9 mouse cellular contexts compared by ENCODE assay signal in the genomic region with DNA sequence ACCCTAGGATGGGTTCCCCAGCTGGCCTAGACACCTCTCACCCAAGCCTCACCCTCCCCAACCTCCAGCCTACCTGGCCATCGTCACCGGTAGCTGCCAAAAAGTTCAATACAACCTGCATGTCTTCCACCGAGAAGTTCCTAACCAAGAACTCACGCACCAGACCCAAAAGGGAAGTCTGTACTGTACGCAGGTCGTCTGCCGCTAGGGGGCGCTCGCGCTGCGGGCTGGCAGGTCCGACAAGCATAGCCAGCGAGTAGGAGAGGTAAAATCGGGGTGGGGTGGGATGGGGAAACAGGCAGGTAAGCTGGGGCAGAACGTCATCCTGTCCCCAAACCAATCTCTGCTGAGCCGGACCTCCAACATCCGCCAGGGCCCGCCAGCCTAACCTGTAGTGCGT. TPM values are rescaled to one million over a fixed set of nuclear protein-coding genes. Genes with fewer than 3 reads are reported as not detected.
DNase-seq lines count a peak whose midpoint lies in the region; ATAC-seq and TF ChIP-seq lines count a peak whose summit lies in the region.
"Had no signal": no experiment of that assay in that cellular context is flagged by ENCODE, and none has a peak within 500 bp of the region (broad histone marks: within the 10 kb centered on the region; RNA-seq: fewer than 3 reads in every experiment).

No protein-coding gene starts in this region.

- peak; percentile 98 for TF ChIP-seq CTCF in stomach, postnatal 0 days (IDR thresholded peaks at IDR 0.05; ENCODE audit: low read depth)

- H3K4me1 ChIP-seq in neural tube, embryonic 15.5 days, result peaks cover 10% of the 10 kb centered on the region
- no peaks in the 10 kb centered on the region for H3K4me1 ChIP-seq in intestine, embryonic 14.5 days (replicated peaks; ENCODE audit: control insufficient read depth, insufficient read depth, low read length)
- peaks cover 21% of the 10 kb centered on the region for H3K4me1 ChIP-seq in limb, embryonic 12.5 days (replicated peaks)
- peaks cover 3% of the 10 kb centered on the region; the same call in 1 of the 2 replicates for H3K4me1 ChIP-seq in neural tube, embryonic 11.5 days (ENCODE audit: control insufficient read depth, insufficient read depth, low read length)
- no peaks in the 10 kb centered on the region for H3K4me1 ChIP-seq in stomach, postnatal 0 days (replicated peaks; ENCODE audit: control insufficient read depth, insufficient read depth)

- DNase-seq in neural tube, embryonic 10.5 days (ENCODE audit: extremely low spot score, low spot score), result peak; percentile 95
- peak; percentile 94 to 98 for DNase-seq in cerebellum, postnatal 14 days
- peak; percentile 86 to 87 for DNase-seq in frontal cortex, postnatal 25 days (ENCODE audit: low spot score in 2 of 2)
- DNase-seq in intestine, embryonic 14.5 days (ENCODE audit: low spot score), result peak; percentile 96
- DNase-seq in neural tube, embryonic 11.5 days (ENCODE audit: low spot score), result peak; percentile 88
- DNase-seq in stomach, postnatal 0 days (ENCODE audit: low spot score), result peak; percentile 92

- H3K9me3 ChIP-seq in neural tube, embryonic 15.5 days (replicated peaks), result no peaks in the 10 kb centered on the region
- H3K9me3 ChIP-seq in intestine, embryonic 14.5 days (ENCODE audit: control insufficient read depth, low read length), result no peaks in the 10 kb centered on the region
- no peaks in the 10 kb centered on the region for H3K9me3 ChIP-seq in limb, embryonic 12.5 days
- H3K9me3 ChIP-seq in neural tube, embryonic 11.5 days (ENCODE audit: control insufficient read depth, low read length), result no peaks in the 10 kb centered on the region
- no peaks in the 10 kb centered on the region for H3K9me3 ChIP-seq in stomach, postnatal 0 days (ENCODE audit: control insufficient read depth, low read length)
- H3K9me3 ChIP-seq: embryonic facial prominence, embryonic 15.5 days had no signal

- no peak overlapping the region for H3K4me2 ChIP-seq in neural tube, embryonic 15.5 days
- H3K4me2 ChIP-seq in intestine, embryonic 14.5 days (ENCODE audit: low read length), result no peak overlapping the region
- peak overlapping the region; percentile 6; the same call in 1 of the 2 replicates for H3K4me2 ChIP-seq in limb, embryonic 12.5 days
- no peak overlapping the region for H3K4me2 ChIP-seq in neural tube, embryonic 11.5 days (ENCODE audit: low read depth)
- H3K4me2 ChIP-seq in stomach, postnatal 0 days (replicated peaks; ENCODE audit: low read depth), result no peak overlapping the region
- H3K4me2 ChIP-seq: embryonic facial prominence, embryonic 15.5 days had no signal

- H3K4me3 ChIP-seq in neural tube, embryonic 15.5 days (replicated peaks), result no peak overlapping the region
- no peak overlapping the region for H3K4me3 ChIP-seq in intestine, embryonic 14.5 days (ENCODE audit: low read depth, low read length)
- H3K4me3 ChIP-seq in limb, embryonic 12.5 days (replicated peaks), result no peak overlapping the region
- no peak overlapping the region for H3K4me3 ChIP-seq in neural tube, embryonic 11.5 days (ENCODE audit: low read depth, low read length)
- no peak overlapping the region for H3K4me3 ChIP-seq in stomach, postnatal 0 days (ENCODE audit: low read depth, low read length)
- H3K4me3 ChIP-seq: embryonic facial prominence, embryonic 15.5 days had no signal

- TF ChIP-seq EP300 in stomach, postnatal 0 days (optimal IDR thresholded peaks at IDR 0.05), result no peak

- no peak overlapping the region for H3K9ac ChIP-seq in neural tube, embryonic 15.5 days (replicated peaks)
- no peak overlapping the region for H3K9ac ChIP-seq in intestine, embryonic 14.5 days (ENCODE audit: low read length)
- no peak overlapping the region; the same call in 1 of the 2 replicates for H3K9ac ChIP-seq in limb, embryonic 12.5 days (replicated peaks)
- no peak overlapping the region for H3K9ac ChIP-seq in neural tube, embryonic 11.5 days (ENCODE audit: low read length)
- H3K9ac ChIP-seq in stomach, postnatal 0 days (ENCODE audit: low read length), result no peak overlapping the region
- H3K9ac ChIP-seq: embryonic facial prominence, embryonic 15.5 days had no signal

- peaks cover 12% of the 10 kb centered on the region; the same call in 1 of the 2 replicates for H3K36me3 ChIP-seq in neural tube, embryonic 15.5 days
- 0 out of 2 replicates have a peak, but pooled peaks cover 9% of the 10 kb centered on the region for H3K36me3 ChIP-seq in intestine, embryonic 14.5 days (ENCODE audit: control insufficient read depth, insufficient read depth, low read length)
- H3K36me3 ChIP-seq in limb, embryonic 12.5 days, result no peaks in the 10 kb centered on the region
- H3K36me3 ChIP-seq in neural tube, embryonic 11.5 days (ENCODE audit: control insufficient read depth, insufficient read depth, low read length), result no peaks in the 10 kb centered on the region
- H3K36me3 ChIP-seq in stomach, postnatal 0 days (ENCODE audit: control insufficient read depth, insufficient read depth, low read length), result peaks cover 8% of the 10 kb centered on the region

- no peak overlapping the region for H3K27ac ChIP-seq in neural tube, embryonic 15.5 days (replicated peaks)
- H3K27ac ChIP-seq in intestine, embryonic 14.5 days (ENCODE audit: low read depth), result no peak overlapping the region
- no peak overlapping the region for H3K27ac ChIP-seq in limb, embryonic 12.5 days
- no peak overlapping the region for H3K27ac ChIP-seq in neural tube, embryonic 11.5 days (ENCODE audit: low read depth, low read length)
- no peak overlapping the region for H3K27ac ChIP-seq in stomach, postnatal 0 days (replicated peaks)
- H3K27ac ChIP-seq: embryonic facial prominence, embryonic 15.5 days had no signal

- peaks cover 6% of the 10 kb centered on the region for H3K27me3 ChIP-seq in neural tube, embryonic 15.5 days (replicated peaks)
- peaks cover 20% of the 10 kb centered on the region for H3K27me3 ChIP-seq in intestine, embryonic 14.5 days (replicated peaks; ENCODE audit: control insufficient read depth, insufficient read depth, low read length)
- H3K27me3 ChIP-seq in limb, embryonic 12.5 days, result peaks cover 60% of the 10 kb centered on the region
- peaks cover 6% of the 10 kb centered on the region for H3K27me3 ChIP-seq in neural tube, embryonic 11.5 days (ENCODE audit: control insufficient read depth, insufficient read depth, low read length)
- no peaks in the 10 kb centered on the region for H3K27me3 ChIP-seq in stomach, postnatal 0 days (ENCODE audit: control insufficient read depth, insufficient read depth, low read length)

- 7% methylated on average over 19 of the region's 19 CpGs for WGBS in neural tube, embryonic 15.5 days
- 6% methylated on average over 19 of the region's 19 CpGs for WGBS in intestine, embryonic 14.5 days
- WGBS in limb, embryonic 12.5 days, result 10% methylated on average over 19 of the region's 19 CpGs
- WGBS in neural tube, embryonic 11.5 days, result 11% methylated on average over 19 of the region's 19 CpGs
- WGBS in stomach, postnatal 0 days, result 11% methylated on average over 19 of the region's 19 CpGs

- ATAC-seq in neural tube, embryonic 15.5 days (ENCODE audit: low FRiP score), result no peak
- ATAC-seq in intestine, embryonic 14.5 days (replicated peaks; ENCODE audit: low FRiP score, low TSS enrichment, low read depth), result peak; percentile 50; the same call in 1 of the 2 replicates
- ATAC-seq in limb, embryonic 12.5 days (ENCODE audit: insufficient number of reproducible peaks, insufficient read depth, low FRiP score, low TSS enrichment, low read depth), result no peak
- no peak for ATAC-seq in neural tube, embryonic 11.5 days (ENCODE audit: insufficient read depth, low FRiP score, low TSS enrichment)
- ATAC-seq in stomach, postnatal 0 days (ENCODE audit: low FRiP score, low TSS enrichment), result peak; percentile 34; the same call in 1 of the 2 replicates

RNA-seq across cellular contexts. Expression of a gene that starts 11.0 kb away (rescaled TPM):
- polyA plus RNA-seq in neural tube, embryonic 15.5 days (2015; fragmentation: Nextera tagmentation; extraction: Ambion mirVana), result 24.9 and 26.0 TPM in 2 replicates
- 21.9 and 23.4 TPM in 2 replicates for polyA plus RNA-seq in intestine, embryonic 14.5 days (2014; fragmentation: Nextera tagmentation; extraction: Ambion mirVana)
- 62.7 and 67.1 TPM in 2 replicates for polyA plus RNA-seq in limb, embryonic 12.5 days (2016; fragmentation: Nextera tagmentation; extraction: Ambion mirVana)
- 23.4 and 24.3 TPM in 2 replicates for polyA plus RNA-seq in neural tube, embryonic 11.5 days (2014; fragmentation: Nextera tagmentation; extraction: Ambion mirVana)
- 14.5 and 15.9 TPM in 2 replicates for polyA plus RNA-seq in stomach, postnatal 0 days (2015; fragmentation: Nextera tagmentation; extraction: Ambion mirVana)

RNA-seq across cellular contexts. Expression of a gene that starts 18.7 kb away (rescaled TPM):
- 3.1 and 5.9 TPM in 2 replicates for polyA plus RNA-seq in neural tube, embryonic 15.5 days (2015; fragmentation: Nextera tagmentation; extraction: Ambion mirVana)
- polyA plus RNA-seq in intestine, embryonic 14.5 days (2014; fragmentation: Nextera tagmentation; extraction: Ambion mirVana), result 4.0 and 4.7 TPM in 2 replicates
- 1.1 and 1.6 TPM in 2 replicates for polyA plus RNA-seq in limb, embryonic 12.5 days (2016; fragmentation: Nextera tagmentation; extraction: Ambion mirVana)
- 0.87 and 1.1 TPM in 2 replicates for polyA plus RNA-seq in neural tube, embryonic 11.5 days (2014; fragmentation: Nextera tagmentation; extraction: Ambion mirVana)
- 5.7 and 6.2 TPM in 2 replicates for polyA plus RNA-seq in stomach, postnatal 0 days (2015; fragmentation: Nextera tagmentation; extraction: Ambion mirVana)

RNA-seq across cellular contexts. Expression of a gene that starts 21.1 kb away (rescaled TPM):
- 96.3 and 112 TPM in 2 replicates for polyA plus RNA-seq in neural tube, embryonic 15.5 days (2015; fragmentation: Nextera tagmentation; extraction: Ambion mirVana)
- polyA plus RNA-seq in intestine, embryonic 14.5 days (2014; fragmentation: Nextera tagmentation; extraction: Ambion mirVana), result 177 and 187 TPM in 2 replicates
- polyA plus RNA-seq in limb, embryonic 12.5 days (2016; fragmentation: Nextera tagmentation; extraction: Ambion mirVana), result 126 and 133 TPM in 2 replicates
- 131 and 134 TPM in 2 replicates for polyA plus RNA-seq in neural tube, embryonic 11.5 days (2014; fragmentation: Nextera tagmentation; extraction: Ambion mirVana)
- 139 and 144 TPM in 2 replicates for polyA plus RNA-seq in stomach, postnatal 0 days (2015; fragmentation: Nextera tagmentation; extraction: Ambion mirVana)

Comparison
In these comparisons a context has a peak if more than half of its experiments do, and no peak if none do; other contexts are left out.
1. ATAC-seq: peak in intestine, embryonic 14.5 days (single experiment) and stomach, postnatal 0 days (single experiment); none in neural tube, embryonic 15.5 days (single experiment), limb, embryonic 12.5 days (single experiment) and neural tube, embryonic 11.5 days (single experiment).
2. Peak in every context shown above with its lines, with median percentiles within 50 percentile points of each other: DNase-seq.